Mouse (Mus musculus): ENCODE measurements around the gene Samhd1.

GRCm38 (mm10) chr2:157058342-157058998 is 76.6 kb downstream of the Samhd1 start:
- no peak for TF ChIP-seq POLR2A (IDR thresholded peaks at IDR 0.05; ENCODE audit: insufficient read depth, low read depth, low read length)
- no peak for TF ChIP-seq CTCF (IDR thresholded peaks at IDR 0.05; ENCODE audit: insufficient read depth, low read depth, low read length)
